Mouse (Mus musculus) retina, postnatal 7 days (tissue): ENCODE data around the gene Pou2f1.

Experiments used
- DNase-seq: peaks from one replicate; pipeline ENCODE4 v3.0.0-alpha.2; 2012; ENCODE audit warnings: low read depth, low spot score

The Pou2f1 gene

DNA sequence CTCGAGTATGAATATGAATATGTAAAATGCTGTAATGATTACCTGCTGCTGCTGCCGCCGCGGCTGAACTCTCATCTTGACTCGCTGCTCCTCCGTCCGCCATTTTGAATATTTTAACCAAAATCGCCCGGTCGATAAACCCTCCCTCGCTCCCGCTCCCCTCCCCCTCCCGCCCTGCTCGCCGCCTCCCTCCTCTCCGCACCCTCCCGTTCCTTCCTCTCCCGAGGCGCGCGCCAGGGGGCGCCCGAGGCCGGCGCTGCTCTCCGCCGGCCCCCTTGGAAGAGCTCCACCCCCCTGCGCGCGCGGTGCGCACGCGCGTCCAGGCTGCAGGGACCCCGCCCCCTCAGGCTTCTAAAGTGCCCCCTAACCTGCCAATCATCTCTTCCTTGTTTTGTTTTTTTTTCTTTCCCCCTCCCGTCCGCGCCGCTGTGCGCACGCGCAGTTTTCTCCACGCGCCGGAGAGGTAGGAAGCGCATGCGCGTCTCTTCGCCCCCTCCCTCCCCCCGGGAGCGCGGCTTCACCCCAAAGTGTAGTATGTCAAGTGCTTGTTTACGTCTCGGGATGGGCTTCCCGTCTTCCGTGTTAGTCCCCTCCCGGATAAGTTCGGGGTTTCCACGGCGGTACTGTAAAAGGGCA lies at the start of gene Pou2f1:
Gene Pou2f1, minus strand, starts transcription at position 159 of the 636 bp plus-strand sequence.
- peak; percentile 100 for DNase-seq

DNA sequence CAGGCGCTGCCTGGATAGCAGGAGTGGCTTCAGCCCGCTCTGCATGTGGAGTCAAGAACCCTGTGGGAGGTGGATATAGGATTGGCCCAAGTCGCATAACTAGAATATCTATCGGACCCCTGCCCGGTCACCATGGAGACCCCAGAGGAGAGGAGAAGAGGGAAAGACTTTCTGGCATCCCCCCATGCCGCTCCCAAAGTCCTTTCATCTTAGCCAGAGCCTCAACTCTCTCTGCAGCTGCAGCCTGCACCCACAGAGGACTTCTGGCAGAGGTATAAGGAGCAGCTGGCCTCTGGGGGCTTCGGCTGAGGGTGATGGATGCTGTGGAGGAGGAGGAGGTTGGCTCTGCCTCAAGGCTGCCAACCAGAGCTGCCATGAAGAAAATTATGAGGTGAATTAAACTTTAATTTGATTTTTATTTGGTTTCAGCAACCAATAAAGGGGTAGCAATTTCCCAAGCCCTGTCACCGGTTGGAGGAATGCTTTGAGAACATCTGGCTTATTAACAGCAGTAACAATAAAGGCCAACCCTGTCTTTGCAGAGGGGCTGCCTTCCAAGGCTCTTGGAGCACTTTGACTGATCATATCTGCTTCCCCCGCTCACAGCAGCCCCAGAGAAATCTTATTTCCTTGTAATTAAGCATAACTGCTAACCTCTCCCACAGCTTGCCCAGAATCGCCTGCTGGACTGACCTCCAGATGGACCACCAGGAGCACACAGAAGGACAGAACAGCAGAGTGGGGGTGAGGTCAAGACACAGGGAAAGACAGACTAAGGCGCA lies 46.8 kb upstream of the Pou2f1 start:
- no peak for DNase-seq

DNA sequence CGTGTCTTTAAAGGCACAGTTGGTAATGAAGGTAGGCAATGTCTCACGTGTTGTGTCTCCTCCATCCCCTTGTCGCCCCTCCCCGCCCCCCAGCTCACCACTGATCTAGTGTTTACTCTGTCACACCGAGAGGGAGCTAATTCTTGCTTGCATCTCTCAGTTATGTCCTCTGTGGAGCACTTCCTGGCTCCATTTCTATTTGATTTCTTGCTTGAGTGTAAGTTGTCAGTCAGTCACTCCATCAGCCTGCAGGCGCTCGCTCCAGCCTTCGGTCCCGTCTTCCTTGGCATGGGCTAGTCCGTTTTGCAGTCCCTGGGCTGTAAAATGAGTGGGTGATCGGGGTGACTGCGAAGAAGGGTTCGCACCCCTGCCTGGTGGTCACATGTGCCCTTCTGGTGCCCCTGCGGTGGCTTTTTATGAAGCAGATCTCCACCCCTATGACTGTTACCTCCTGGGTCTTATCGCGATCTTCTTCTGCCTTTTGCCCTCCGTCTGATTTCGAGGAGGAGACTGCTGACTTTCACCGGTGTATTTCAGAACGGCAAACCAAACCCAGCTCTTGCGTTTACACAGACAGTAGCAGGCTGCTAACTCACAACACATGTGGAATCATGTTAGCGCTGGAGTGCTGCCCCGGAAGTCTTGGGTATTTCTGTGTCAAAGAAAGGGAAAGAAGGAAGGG lies 45.9 kb upstream of the Pou2f1 start:
- no peak for DNase-seq

DNA sequence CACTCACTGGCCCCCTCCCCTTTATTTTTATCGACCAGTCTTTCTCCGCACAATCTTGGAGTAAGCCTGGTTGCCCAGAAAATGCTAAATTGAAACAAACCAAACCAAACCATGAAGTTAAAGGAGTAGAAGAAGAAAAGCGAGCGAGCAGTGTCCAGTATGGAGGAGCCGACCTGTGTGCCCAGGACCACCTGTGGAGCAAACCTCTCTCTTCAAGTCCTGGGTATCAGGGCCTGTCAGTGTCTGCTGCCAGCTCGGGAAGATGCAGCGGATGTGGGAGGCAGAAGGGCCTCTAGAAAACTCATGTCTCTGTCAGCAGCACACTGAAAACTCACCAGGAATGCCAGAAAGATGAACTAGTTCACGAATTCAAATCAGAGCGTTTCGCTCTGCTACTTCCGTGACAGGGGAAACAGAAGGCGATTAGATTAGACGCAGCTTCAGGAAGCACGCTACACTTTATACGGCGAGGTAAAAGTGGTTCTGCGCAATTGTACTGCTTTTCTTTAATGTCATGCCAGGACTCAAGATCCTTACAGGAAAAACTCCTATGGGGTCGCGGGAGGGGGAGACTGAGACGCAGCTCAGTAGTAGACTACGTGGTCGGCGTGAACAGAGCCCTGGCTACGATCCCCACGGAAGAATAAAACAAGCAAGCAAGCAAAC lies 45.2 kb upstream of the Pou2f1 start:
- no peak for DNase-seq

DNA sequence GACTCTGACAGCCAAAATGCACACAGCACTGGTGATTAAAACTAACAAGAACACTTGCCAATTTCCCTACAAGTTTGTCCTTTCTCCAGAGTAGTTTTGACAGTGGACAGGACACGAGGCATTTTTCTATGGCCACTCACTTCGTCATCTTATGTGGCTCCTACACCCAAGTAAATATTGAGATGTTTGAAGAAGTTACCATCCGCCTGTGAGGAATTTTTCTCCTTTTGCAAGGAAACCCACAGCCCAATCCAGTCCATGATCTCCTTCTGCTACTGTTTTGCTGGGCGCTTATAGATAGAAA lies 43.4 kb upstream of the Pou2f1 start:
- no peak for DNase-seq

DNA sequence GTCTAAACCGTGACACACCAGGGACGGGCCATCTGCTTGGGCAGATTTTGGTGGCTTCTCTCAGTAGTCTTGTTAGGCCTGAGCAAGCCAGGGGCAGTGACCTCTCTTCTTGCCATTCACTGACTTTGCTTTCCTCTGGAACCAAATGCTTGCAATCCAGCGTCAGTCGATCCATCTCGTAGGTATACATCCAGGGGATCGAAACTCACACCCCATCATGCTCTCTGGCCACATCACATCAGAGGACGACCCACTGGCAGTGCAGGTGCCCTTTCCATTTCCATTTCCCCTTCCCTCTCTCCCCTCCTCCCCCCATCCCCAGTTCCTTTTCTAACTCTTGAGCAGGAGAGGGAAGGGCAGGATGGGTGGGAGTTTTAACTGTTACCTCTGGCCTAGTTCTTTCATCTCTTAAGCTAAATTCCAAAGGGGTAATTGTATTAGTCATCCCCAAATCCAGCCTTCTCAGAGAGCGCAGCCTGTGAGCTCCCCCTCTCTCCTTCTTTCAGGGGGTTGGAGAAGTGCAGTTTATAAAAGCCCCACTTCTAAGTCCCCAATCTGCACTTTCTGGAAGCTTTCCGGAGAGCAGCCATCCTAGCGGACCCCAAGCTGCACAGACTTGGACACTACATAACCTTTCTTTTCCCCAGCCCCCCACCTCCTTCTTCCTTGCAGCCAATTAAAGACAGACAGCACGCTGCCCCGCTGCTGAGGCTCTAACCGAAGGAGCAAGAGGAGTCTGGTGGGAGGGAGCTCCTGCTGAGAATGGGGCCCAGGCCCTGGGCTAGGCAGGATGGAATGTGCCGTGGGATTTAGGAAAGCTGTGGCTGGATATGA lies 42.8 kb upstream of the Pou2f1 start:
- no peak for DNase-seq

DNA sequence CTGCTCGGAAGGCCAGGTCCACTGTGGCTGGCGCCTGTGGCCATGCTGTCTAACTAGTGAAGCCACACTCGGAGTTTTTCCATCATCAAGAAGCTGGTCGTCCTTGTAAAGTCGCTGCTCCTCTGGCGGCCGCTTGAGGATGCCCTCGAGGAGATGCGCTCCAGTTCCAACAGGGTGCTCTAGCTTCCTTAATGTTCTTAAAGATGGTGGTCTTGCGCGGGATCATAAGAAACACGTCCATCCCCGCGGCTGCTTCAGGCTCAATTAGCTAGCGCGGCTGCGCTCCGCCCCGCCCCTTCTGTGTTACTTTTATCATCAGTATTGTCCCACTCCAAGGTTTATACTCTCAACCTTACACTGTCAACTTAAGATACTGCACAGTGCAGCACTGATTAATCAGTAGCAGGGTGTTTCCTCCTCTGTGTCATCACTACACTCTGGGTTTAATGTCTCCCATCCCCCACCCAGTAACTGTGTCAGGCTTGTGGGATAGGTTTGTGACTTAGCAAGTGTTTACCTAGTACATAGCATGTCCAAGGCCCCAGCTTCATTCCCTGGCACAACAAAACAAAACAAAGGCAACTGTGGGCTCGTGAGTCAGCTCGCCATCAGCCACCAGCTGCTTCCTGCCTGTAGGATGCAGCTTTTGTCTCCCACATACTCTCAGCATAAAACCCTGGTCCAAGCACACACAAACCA lies 41.1 kb upstream of the Pou2f1 start:
- DNase-seq = no peak

DNA sequence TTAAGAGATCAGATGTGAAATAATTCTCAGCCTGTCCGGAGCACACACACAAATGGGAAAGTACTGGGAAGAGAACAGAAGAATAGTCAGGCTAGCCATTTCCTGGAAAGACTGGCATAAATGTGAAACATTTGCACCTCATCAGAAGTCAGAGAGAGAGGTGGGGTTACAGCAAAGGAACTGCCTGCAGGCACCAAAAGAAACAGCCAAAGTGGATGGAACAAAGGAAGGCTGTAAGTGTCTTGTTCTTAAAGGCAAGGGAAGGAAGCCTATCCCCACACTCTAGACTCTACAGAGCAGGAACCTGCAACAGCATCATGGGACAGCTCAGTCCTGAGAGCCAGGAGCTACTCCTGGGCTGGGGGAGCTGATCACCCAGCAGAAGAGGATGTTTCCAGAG lies 39.0 kb upstream of the Pou2f1 start:
- DNase-seq = no peak

DNA sequence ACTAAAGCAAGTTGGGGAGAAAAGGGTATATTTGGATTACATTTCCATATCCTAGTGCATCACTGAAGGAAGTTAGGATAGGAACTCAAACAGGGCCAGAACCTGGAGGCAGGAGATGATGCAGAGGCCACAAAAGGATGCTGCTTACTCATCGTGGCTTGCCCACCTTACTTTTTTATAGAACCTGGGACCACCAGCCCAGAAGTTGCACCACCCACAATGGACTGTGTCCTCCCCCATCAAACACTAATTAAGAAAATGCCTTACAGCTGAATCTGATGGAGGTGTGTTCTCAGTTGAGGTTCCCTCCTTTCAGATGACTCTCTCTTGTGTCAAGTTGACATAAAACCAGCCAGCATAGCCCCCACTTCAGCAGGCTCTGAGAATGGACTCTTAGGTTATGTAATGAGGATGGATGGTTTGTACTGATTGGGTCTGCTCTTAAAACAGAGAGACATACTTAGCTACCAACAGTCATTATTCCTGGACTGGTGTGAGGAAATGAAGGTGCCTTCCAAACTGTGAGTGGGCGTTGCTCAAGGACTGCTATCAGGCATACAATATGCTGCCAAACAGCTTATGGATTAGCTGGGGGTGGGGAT lies 36.4 kb upstream of the Pou2f1 start:
- DNase-seq = no peak

DNA sequence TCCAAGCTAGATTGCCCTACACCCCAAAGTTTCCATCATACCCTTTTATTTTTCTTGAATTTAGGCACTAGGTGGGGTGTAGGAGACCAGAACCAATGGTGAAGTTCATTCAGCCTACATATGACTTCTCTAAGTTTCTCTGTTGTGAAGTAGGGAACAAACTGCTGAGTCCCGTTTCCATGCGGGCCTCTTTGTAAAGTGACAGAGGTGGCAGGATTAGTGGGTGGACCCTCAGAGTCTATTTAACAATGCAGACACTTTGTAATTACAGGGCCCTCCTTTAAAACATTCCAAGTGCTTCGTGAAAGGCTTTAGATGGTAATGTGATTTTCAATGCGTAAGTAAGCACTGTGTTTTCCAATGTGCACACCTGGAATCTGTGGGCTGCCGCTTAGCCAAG lies 32.6 kb upstream of the Pou2f1 start:
- DNase-seq = no peak

DNA sequence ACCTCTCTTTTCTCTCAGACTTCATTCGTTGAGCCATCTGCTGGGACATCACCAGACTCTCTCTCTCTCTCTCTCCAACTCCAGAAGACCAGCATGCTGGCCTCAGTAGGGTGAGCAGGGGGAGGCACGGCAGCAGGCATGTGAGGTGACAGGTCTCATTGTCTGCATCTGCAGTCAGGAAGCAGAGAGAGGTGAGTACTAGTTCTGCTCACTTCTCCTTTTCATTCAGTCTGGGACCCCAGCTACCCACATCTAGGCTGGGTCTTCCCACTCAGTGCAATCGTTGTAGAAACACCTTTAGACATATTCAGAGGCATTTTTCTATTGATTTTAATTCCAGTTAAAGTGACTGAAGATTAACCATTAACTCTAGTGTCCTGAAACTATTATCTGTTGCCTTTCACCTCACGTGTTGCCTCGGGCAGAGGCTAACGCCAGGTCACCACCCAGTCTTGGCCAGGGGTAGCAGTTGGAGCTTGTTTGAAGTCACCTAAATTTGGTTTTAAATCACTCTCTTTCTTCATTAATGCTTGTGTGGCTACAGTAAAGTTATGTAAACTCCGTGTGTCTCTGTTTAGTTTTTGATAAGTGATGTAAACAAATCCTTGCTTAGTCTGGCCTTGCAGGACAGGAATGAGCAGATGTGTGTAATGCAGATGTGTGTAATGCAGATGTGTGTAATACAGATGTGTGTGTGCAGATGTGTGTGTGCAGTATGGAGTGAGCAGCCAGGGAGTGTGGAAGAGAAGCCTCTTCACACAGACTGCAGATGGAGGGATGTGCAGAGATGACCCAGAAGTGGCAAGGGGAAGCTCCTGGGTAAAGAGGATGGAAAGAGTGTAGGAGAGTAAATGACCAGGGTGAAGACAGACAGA lies 29.4 kb upstream of the Pou2f1 start:
- DNase-seq = no peak

DNA sequence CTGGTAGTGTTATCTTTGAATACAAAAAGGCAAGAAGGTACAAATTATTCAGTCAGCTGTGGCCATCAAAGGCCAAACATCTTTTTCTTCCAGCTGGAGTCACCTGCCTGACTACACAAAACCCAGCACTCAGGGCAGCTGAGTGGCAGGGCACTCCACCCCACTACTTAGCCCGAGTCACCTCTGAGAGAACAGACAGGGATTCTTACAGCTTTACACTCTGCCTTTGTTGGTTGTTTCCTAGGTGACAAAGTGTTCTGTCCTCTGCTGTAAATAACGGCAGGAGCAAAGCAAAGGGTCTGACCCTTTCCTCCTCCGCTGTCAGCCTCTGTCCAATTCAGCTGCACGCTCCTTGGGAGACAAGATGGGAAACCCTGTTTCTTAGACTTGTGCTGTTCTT lies 21.5 kb upstream of the Pou2f1 start:
- DNase-seq = no peak

DNA sequence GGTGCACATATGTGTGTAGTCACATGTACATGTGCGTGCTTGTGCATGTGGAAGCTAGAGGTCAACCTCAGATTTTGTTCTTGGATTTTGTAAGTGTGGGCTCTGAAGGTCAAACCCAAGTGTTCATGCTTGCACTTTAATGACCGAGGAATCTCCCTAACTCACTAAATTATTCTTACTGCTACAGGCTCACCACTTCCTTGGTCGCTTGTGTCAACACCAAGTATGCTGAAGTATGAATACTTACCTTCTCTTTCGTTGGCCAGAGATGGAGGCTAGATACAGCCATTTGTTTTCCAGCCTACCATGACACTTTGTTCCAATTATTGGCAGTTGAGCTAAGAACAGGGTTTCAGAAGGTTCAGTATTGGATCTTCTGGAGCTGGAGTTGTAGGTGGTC lies 14.7 kb upstream of the Pou2f1 start:
- DNase-seq = no peak

DNA sequence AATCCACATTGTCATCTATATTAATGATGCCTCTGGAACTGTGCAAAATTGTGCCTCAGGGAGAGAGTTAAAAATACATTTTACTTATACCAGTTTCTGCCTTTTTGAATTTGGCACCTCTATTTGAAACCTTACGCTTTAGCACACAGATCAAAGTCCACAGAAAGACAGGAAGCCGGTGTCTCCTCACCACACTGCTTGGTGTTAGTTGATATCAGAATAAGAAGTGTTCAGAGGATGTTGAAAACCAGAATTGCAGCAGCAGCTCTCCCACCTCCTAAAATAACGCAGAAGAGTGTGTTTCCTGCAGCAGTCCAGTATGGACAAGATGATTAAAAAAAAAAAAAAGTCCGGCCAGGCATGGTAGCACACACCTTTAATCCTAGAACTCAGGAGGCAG lies 13.8 kb upstream of the Pou2f1 start:
- DNase-seq = no peak

DNA sequence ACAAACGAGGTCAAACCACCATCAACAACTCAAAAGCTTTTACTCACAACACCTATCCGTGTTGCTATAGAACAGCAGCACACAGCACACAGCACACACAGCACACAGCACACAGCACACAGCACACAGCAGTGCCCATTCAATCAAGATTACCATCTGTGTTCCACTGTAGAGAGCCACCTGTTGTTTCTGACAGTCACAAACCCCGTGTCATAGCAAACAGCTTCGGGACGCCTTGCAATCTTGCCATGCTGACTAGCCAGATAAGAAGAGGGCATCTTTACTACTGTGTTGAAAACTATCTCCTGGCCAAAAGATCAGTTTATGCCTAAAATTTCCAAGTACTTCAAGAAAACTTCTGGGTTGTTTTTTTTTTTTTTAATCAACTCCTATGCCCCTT lies 12.1 kb upstream of the Pou2f1 start:
- no peak for DNase-seq

DNA sequence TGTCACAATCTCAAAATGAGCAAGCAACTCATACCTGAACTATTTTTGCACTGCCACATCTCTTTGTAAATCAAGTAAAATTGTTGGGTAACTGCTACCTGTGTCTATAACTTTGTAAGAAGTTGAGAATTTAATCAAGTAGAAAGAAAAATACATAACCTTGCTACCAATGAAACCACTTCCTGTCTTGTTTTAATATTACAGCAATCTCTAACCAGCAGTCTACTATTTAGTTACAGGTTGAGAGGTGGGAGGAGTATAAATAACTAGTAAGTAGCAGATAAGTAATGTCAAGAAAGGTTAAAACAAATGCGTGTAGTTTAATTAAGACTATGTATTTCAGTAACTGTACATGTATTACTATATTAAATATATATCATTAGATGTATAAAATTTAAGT lies 7.6 kb upstream of the Pou2f1 start:
- DNase-seq = no peak

DNA sequence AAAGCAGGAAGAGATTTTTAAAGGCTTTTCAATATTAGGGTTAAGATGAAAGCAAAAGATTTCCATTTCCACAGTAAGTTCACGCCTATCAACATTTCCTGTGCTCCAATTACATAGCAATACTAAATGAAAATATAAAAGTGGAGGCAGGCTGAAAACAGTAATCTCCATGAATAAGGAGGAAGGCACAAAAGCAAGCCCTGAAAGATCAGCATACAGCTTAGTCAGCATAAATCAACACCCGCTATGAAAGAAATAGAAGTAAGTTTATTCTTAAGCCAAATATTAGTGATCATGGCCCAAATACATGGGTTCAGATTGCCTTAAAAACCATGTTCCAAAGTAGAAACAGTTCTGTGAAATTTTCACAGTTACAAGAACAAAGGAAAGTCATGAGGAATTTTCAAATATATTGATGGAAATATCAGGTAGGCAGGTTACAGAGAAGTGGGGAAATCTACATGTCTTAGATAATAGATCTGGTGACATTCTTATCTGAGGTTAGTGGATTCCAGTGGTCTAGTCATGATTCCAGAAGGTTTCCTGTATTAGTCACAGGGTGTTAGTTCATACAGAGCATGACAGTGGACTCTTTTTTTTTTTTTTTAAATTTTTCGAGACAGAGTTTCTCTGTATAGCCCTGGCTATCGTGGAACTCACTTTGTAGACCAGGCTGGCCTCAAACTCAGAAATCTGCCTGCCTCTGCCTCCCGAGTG lies 6.3 kb upstream of the Pou2f1 start:
- DNase-seq = no peak

DNA sequence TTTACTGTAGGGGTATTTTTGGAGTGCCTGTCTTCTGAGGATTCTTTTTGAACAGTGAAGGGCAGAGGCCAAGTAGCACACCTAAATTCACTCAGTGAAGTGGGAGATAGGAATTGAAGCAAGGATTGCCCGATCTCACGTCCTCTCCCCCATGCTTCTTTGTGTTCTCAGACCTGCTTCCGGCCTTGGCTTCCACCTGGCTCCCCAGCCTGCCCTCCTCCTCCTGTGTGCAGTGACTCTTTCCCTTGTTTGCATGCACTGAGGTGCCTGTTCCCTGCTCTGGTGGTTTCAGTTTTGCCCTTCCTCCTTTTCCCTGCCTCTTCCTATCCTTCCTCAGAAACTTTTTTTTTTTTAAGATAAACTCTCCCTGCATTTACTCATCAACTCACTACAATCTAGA lies 4.5 kb upstream of the Pou2f1 start:
- no peak for DNase-seq
